Mouse (Mus musculus) hindbrain, embryonic 14.5 days (tissue): Measurements from ENCODE around the gene 1810062G17Rik. TPM values are rescaled to one million over a fixed set of nuclear protein-coding genes. Genes with fewer than 3 reads are reported as not detected.
A peak's percentile ranks its signal among the peaks of the same experiment; 100 is the strongest.

Experiments
- ATAC-seq: fragments of 200-750 bp; cut with Nextera tagmentation; 2 replicates; pipeline ENCODE4 v1.8.0; 2017; ENCODE audit warnings: moderate number of reproducible peaks, mild to moderate bottlenecking, moderate TSS enrichment, moderate library complexity; ENCODE audit not compliant: low FRiP score
- DNase-seq: peaks from one replicate; pipeline ENCODE4 v3.0.0-alpha.2; 2015; ENCODE audit warnings: low spot score
- H3K27ac ChIP-seq: fragments of 300-500 bp; sonication (generic); 2 replicates; pipeline ENCODE4 v1.5.1; 2014; ENCODE audit warnings: mild to moderate bottlenecking, moderate library complexity
- H3K27me3 ChIP-seq: fragments of 300-500 bp; sonication (generic); 2 replicates; pipeline ENCODE4 v1.6.1; 2014; ENCODE audit warnings: mild to moderate bottlenecking, low read length, mixed read lengths; ENCODE audit not compliant: control insufficient read depth, insufficient read depth
- H3K36me3 ChIP-seq: fragments of 300-500 bp; sonication (generic); replicated peaks from 2 replicates; pipeline ENCODE4 v1.6.1; 2014; ENCODE audit not compliant: control insufficient read depth, insufficient read depth
- H3K4me1 ChIP-seq: fragments of 300-500 bp; sonication (generic); replicated peaks from 2 replicates; pipeline ENCODE4 v1.6.1; 2014; ENCODE audit warnings: antibody characterized with exemption, low read length, mixed read lengths; ENCODE audit not compliant: control insufficient read depth, insufficient read depth
- H3K4me2 ChIP-seq: fragments of 300-500 bp; sonication (generic); replicated peaks from 2 replicates; pipeline ENCODE4 v1.6.1; 2014; ENCODE audit warnings: mild to moderate bottlenecking, moderate library complexity
- H3K4me3 ChIP-seq: fragments of 300-500 bp; sonication (generic); replicated peaks from 2 replicates; pipeline ENCODE4 v1.5.1; 2014; ENCODE audit warnings: mild to moderate bottlenecking, low read length
- H3K9ac ChIP-seq: fragments of 300-500 bp; sonication (generic); 2 replicates; pipeline ENCODE4 v1.6.1; 2014
- H3K9me3 ChIP-seq: fragments of 300-500 bp; sonication (generic); 2 replicates; pipeline ENCODE4 v1.6.1; 2016; ENCODE audit warnings: low read length; ENCODE audit not compliant: control insufficient read depth
- WGBS: fragments of 180-500 bp; shearing (Covaris S2); extraction: QIAGEN DNeasy Blood & Tissue Kit; methylation state at CpG from one replicate; pipeline ENCODE4 v1.1.7; 2014; 5-methylcytosine and 5-hydroxymethylcytosine counted together
- polyA plus RNA-seq: library from polyadenylated mRNA; unstranded; fragments of >200 nt; fragmentation: Nextera tagmentation; extraction: Ambion mirVana; gene quantifications from 2 replicates; pipeline ENCODE4 v1.2.1, GENCODE M21; 2014

1810062G17Rik gene
- polyA plus RNA-seq, 1 experiment from 2014 or later, result 0.21 TPM

GRCm38 (mm10) chr3:36486176-36486575 lies 10.4 kb downstream of the 1810062G17Rik start:
- no peak overlapping the region for H3K4me2 ChIP-seq
- H3K4me1 ChIP-seq, result peaks cover 7% of the 10 kb centered on the region; the same call in 1 of the 2 replicates
- no peaks in the 10 kb centered on the region for H3K27me3 ChIP-seq
- no peak for ATAC-seq
- no peak overlapping the region for H3K9ac ChIP-seq
- DNase-seq, result no peak
- WGBS, result 61% methylated on average over 6 of the region's 6 CpGs
- no peaks in the 10 kb centered on the region for H3K9me3 ChIP-seq
- H3K4me3 ChIP-seq, result no peak overlapping the region
- no peaks in the 10 kb centered on the region for H3K36me3 ChIP-seq
- no peak overlapping the region for H3K27ac ChIP-seq

- H3K27ac ChIP-seq, result no peak overlapping the region
- WGBS, result 94% methylated on average over 6 of the region's 6 CpGs
- no peak for ATAC-seq
- H3K4me3 ChIP-seq, result no peak overlapping the region
- H3K36me3 ChIP-seq, result no peaks in the 10 kb centered on the region
- no peak overlapping the region for H3K4me2 ChIP-seq
- H3K9ac ChIP-seq, result no peak overlapping the region
- no peaks in the 10 kb centered on the region for H3K9me3 ChIP-seq
- no peak for DNase-seq
- peaks cover 2% of the 10 kb centered on the region; the same call in 1 of the 2 replicates for H3K4me1 ChIP-seq
- H3K27me3 ChIP-seq, result no peaks in the 10 kb centered on the region
Observed at GRCm38 (mm10) chr3:36486881-36487280, 11.1 kb downstream of the 1810062G17Rik start.

GRCm38 (mm10) chr3:36488367-36488766 lies 12.6 kb downstream of the 1810062G17Rik start:
- Histone ChIP-seq H3K4me3 (no peak overlapping the region), H3K27me3 (no peaks in the 10 kb centered on the region), H3K9me3 (no peaks in the 10 kb centered on the region), H3K36me3 (no peaks in the 10 kb centered on the region), H3K4me2 (no peak overlapping the region), H3K4me1 (no peaks in the 10 kb centered on the region), H3K9ac (no peak overlapping the region), H3K27ac (no peak overlapping the region)
- WGBS, result 50% methylated on average over 1 of the region's 1 CpGs
- ATAC-seq, result no peak
- no peak for DNase-seq

GRCm38 (mm10) chr3:36488899-36489589 lies 13.3 kb downstream of the 1810062G17Rik start:
- no peak overlapping the region for H3K4me3 ChIP-seq
- no peak overlapping the region for H3K27ac ChIP-seq
- DNase-seq (no peak), ATAC-seq (no peak)
- H3K4me2 ChIP-seq, result no peak overlapping the region
- H3K27me3 ChIP-seq, result no peaks in the 10 kb centered on the region
- no peak overlapping the region for H3K9ac ChIP-seq
- H3K4me1 ChIP-seq, result no peaks in the 10 kb centered on the region
- whole genome bisulfite sequencing, result 86% methylated on average over 6 of the region's 6 CpGs
- no peaks in the 10 kb centered on the region for H3K9me3 ChIP-seq
- no peaks in the 10 kb centered on the region for H3K36me3 ChIP-seq

- ATAC-seq, result no peak
Observed at GRCm38 (mm10) chr3:36489590-36489910, 13.8 kb downstream of the 1810062G17Rik start.

GRCm38 (mm10) chr3:36491535-36491934 lies 15.8 kb downstream of the 1810062G17Rik start:
- no peak overlapping the region for H3K9ac ChIP-seq
- no peaks in the 10 kb centered on the region for H3K27me3 ChIP-seq
- ATAC-seq (no peak), DNase-seq (no peak)
- no peak overlapping the region for H3K27ac ChIP-seq
- no peaks in the 10 kb centered on the region for H3K4me1 ChIP-seq
- no peaks in the 10 kb centered on the region for H3K36me3 ChIP-seq
- H3K9me3 ChIP-seq, result no peaks in the 10 kb centered on the region
- H3K4me3 ChIP-seq, result no peak overlapping the region
- 95% methylated on average over 5 of the region's 5 CpGs for WGBS
- no peak overlapping the region for H3K4me2 ChIP-seq

More at GRCm38 (mm10) chr3:36489590-36489910, 13.8 kb downstream of the 1810062G17Rik start:
- Histone ChIP-seq H3K9me3 (no peaks in the 10 kb centered on the region), H3K4me3 (no peak overlapping the region), H3K9ac (no peak overlapping the region), H3K4me1 (no peaks in the 10 kb centered on the region), H3K4me2 (no peak overlapping the region), H3K36me3 (no peaks in the 10 kb centered on the region), H3K27ac (no peak overlapping the region), H3K27me3 (no peaks in the 10 kb centered on the region)
- no peak for DNase-seq
- WGBS, result 97% methylated on average over 1 of the region's 1 CpGs

- 84% methylated on average over 9 of the region's 9 CpGs for WGBS
- no peaks in the 10 kb centered on the region for H3K9me3 ChIP-seq
- H3K4me1 ChIP-seq, result no peaks in the 10 kb centered on the region
- DNase-seq (no peak), ATAC-seq (no peak)
- no peak overlapping the region for H3K9ac ChIP-seq
- no peak overlapping the region for H3K4me2 ChIP-seq
- no peak overlapping the region for H3K4me3 ChIP-seq
- H3K27ac ChIP-seq, result no peak overlapping the region
- no peaks in the 10 kb centered on the region for H3K36me3 ChIP-seq
- H3K27me3 ChIP-seq, result no peaks in the 10 kb centered on the region
Observed at GRCm38 (mm10) chr3:36492716-36493391, 17.1 kb downstream of the 1810062G17Rik start.

GRCm38 (mm10) chr3:36493641-36494283 lies 18.0 kb downstream of the 1810062G17Rik start:
- WGBS, result 65% methylated on average over 6 of the region's 6 CpGs
- peak; percentile 29; the same call in 1 of the 2 replicates for ATAC-seq
- no peak overlapping the region for H3K4me2 ChIP-seq
- H3K9me3 ChIP-seq, result no peaks in the 10 kb centered on the region
- no peaks in the 10 kb centered on the region for H3K36me3 ChIP-seq
- no peak overlapping the region for H3K9ac ChIP-seq
- H3K4me3 ChIP-seq, result no peak overlapping the region
- DNase-seq, result no peak
- H3K4me1 ChIP-seq, result no peaks in the 10 kb centered on the region
- H3K27ac ChIP-seq, result no peak overlapping the region
- H3K27me3 ChIP-seq, result no peaks in the 10 kb centered on the region

GRCm38 (mm10) chr3:36494613-36495012 lies 18.9 kb downstream of the 1810062G17Rik start:
- Histone ChIP-seq H3K27ac (no peak overlapping the region), H3K4me2 (no peak overlapping the region), H3K4me3 (no peak overlapping the region), H3K4me1 (no peaks in the 10 kb centered on the region), H3K9ac (no peak overlapping the region), H3K27me3 (no peaks in the 10 kb centered on the region), H3K36me3 (no peaks in the 10 kb centered on the region), H3K9me3 (no peaks in the 10 kb centered on the region)
- ATAC-seq, result no peak
- 81% methylated on average over 2 of the region's 2 CpGs for WGBS
- no peak for DNase-seq
